Mouse (Mus musculus) right cerebral cortex, adult 2 months (tissue): ENCODE measurements at regions not wholly inside any gene's neighbourhood (a gene's known extent, or its start where the extent isn't known, plus 50 kb on each side); places are given as distances from the start of the nearest gene placed in this dataset.
A peak's percentile ranks its signal among the peaks of the same experiment; 100 is the strongest.
"Not testable (repeated sequence)": the region's sequence is repeated elsewhere in the genome, so short reads cannot be mapped to it uniquely, and the experiment has no call there.

Experiments
- DNase-seq, 2 experiments: peaks; one replicate each; pipeline ENCODE4 v3.0.0; 2021 to 2022; ENCODE audit warnings: low spot score in 2 of 2

GRCm38 (mm10) chr13:68451521-68451920, 130.4 kb downstream of the Mtrr start:
- peak in 1 of 2 experiments; percentile 9 for DNase-seq

GRCm38 (mm10) chr13:68444309-68444708, 137.6 kb downstream of the Mtrr start:
- DNase-seq = not testable (repeated sequence)
